Mouse (Mus musculus): ENCODE results near the gene Metap1d.
A peak's percentile ranks its signal among the peaks of the same experiment; 100 is the strongest.

Gene Metap1d

DNA sequence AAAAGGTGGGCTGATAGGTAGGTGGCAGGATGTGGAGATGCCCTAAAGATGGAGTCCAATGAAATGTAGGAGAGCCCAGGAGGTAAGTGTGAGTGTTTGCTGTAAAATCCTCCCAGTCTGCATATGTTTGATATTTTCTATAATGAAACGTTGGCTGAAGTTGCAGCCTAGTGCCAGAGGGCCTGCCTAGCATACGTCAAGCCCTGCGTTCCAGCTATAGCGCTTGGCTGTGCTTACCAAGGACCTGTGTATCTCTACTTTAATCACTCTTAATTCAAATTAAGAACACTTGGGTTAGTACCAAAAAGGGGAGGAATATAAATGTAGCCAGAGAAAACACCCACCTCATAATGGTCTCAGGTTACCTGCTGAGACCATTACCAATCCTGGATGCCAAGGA, 22.7 kb downstream of the Metap1d start:
- DNase-seq, result no peak

DNA sequence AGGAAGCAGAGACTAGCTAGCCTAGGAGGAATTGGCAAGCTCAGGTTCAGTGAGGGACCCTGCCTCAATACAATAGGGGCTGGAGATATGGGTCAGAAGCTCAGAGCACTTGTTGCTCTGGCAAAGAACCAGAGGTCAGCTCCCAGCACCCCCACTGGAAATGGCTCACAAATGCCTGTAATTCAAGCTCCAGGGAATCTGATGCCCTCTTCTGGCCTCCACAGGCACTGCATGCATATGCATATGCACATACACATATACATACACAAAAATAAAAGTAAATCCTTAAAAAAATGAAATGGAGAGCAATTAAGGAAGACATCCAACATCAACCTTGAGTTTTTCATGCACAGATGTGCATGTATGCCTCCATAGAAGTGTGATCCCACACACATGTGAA, 24.7 kb downstream of the Metap1d start:
- no peak for DNase-seq

DNA sequence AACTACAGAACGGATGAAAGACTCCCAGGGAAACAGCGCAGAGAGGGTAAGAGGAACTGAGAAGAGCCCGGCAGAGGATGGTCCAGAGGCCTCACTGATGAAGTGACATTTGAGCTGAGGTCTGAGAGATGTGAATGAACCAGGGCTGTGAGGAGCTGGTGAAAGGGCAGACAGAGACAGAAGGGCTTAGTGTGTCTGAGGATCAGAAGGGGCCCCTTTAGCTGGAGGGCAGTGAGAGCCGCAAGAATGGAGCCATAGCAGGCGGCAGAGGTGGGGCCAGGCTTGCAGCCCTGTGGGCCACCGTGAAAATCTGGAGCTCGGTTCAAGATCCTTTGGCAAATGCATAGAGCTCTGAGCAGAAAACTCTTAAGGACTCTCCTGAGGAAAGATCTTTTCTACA, 26.8 kb downstream of the Metap1d start:
- DNase-seq, result no peak

DNA sequence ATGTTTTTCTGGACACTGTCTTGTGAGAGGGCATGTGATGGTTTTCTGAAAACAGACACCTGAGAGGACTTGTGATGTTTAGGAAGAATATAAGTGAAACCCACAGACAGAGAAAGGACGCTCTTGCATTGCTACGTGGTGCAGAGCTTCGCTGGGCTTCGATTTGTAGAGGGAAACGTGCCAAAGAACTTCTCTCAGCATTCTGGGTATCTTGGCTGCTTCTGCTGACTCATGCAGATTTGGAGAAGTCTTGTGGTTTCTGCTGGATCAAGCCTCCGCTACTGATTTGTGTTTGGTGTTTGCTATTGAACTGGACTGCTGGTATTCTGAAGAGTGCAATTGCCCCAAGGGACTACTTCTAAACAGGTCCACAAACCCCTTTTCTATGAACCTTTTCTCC, 28.7 kb downstream of the Metap1d start:
- DNase-seq, result no peak

DNA sequence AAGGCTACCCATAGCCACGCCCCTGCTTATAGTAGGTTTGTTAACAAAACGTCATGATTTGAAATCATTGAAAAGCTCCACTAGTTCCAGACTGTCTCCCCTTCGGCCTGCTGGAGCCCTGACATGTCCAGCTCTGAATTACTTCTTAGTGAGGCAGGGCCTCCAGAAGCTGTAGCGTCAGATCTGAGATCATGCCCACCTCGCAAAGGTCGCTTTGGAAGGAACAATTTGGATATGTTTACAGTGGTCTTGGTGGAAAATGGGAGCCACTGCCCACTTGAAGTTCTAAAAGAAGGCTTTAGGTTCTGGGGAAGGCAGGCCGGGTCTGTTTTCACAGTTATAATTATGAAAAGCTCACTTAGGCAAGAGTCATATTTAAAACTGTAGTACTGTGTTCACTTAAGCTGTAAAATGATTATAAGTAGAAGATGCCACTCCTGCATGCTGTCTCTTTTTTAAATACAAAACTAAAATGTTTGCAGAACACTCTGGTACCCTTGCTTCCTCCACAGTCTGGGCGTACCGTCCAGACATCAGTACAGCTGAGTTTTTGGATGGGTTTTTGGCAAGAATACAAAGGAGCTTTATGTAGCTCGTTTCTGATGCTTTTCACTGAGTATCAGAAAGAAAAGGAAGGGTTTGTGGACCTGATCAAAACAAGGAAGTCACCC, 30.1 kb downstream of the Metap1d start:
- DNase-seq, result no peak

DNA sequence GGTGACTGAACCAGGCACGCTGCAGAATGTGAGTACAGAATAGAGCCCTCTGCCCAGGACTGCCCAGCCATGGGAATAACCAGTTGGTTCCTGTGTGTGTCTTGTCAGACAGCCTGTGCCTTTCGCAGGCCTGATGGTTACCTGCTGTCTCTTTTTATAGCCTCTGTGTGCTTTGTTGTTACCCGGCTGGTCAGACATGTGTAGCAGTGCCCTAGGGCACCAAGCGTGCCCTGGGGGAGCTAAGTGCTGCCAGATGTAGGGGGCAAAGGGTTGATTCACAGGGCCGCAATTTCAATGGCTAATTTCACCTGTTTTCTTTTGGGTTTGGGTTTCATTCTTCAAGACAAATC, 30.6 kb downstream of the Metap1d start:
- DNase-seq, result no peak

DNA sequence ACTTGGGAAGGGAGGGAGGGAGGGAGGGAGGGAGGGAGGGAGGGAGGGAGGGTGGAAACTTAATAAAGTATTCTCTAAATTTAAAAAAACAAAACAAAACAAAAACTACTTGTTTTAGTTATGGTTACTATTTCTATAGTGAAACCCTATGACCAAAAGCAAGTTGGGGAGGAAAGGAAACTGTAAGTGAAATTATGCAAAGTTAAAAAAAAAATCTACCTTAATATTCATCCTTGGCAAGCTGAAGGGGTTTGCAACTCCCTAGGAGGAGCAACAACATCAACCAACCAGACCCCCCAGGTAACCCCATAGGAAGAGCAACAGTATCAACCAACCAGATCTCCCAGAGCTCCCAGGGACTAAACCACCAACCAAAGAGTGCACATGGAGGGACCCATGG, 38.2 kb downstream of the Metap1d start:
- DNase-seq, result no peak

DNA sequence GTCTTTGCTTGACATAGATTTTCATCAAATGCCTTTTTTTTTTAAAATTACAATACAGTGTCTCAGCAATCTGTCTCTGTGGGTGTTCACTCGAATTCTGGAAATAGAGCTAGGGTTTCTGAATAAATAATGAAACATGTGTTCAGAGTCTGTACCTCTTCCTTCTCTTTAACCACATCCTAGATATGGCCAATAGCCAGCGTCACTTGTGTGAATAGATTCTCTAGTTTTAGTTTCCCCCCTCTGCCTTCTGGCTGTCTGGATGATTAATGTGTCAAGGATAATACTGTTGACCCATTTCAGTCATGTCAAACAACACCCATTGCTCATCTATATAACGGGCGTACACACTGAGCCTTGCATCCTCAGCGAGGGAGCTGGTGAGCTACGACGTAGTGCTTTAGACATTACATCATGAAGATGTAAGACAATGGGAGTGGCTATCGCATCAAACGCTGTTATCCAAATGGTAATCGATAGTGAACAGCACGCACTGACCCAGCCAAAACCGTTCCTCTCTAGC, 40.1 kb downstream of the Metap1d start:
- no peak for DNase-seq

DNA sequence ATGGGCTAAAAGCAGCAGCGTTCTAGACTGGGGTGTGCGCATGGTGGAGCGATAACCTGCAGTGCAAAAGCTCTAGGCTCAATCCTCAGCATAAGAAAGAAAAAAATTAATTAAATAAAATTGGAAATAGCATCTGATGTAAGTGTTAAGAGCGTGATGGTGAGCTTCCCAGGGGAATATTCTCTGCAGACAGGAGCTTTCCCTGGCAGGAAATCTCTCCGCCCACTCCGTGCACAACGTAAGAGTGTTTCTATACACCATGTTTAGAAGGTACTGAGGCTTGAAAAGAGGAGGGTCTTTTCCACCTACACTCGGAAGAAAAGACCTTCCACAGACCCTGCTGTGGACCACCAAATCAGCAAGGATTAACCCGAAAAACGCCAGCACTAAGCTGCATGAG, 41.4 kb downstream of the Metap1d start:
- no peak for DNase-seq

DNA sequence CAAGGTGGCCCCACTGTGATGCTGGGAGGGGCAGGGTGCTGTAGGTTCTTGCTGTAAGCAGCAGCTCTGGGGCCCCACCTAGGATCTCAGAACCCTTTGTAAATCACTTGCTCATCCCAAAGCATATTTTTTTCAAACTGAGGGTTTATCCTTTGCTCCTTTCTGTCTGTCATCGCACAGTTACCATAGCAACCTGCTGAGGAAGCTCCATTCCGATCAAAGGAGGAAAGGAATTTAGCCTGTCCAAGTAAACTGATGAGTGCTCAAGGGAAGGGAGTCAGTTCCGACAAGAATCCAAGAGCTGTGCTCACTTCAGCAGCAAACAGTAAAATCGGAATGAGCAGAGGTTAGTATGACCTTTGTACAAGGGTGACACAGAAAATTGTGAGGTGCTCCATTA, 41.9 kb downstream of the Metap1d start:
- no peak for DNase-seq

DNA sequence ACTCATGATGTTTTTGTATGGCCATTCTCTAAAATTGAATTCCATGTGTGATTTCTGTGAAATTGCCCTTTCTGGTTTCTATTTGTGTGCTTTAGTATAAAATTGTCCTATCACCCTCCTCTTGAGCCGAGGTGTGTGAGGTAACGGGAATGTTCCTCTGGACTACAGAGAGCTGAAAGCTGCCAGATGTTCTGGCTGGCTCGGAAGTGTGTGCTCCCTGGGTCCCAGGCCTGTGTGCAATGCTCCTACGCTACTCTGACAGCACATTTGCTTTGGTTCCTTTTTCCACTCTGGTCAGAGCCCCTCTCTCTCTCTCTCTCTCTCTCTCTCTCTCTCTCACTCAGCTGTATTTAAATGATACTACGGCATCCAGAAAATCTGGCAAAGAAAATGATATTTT, 44.1 kb downstream of the Metap1d start:
- DNase-seq, result no peak

DNA sequence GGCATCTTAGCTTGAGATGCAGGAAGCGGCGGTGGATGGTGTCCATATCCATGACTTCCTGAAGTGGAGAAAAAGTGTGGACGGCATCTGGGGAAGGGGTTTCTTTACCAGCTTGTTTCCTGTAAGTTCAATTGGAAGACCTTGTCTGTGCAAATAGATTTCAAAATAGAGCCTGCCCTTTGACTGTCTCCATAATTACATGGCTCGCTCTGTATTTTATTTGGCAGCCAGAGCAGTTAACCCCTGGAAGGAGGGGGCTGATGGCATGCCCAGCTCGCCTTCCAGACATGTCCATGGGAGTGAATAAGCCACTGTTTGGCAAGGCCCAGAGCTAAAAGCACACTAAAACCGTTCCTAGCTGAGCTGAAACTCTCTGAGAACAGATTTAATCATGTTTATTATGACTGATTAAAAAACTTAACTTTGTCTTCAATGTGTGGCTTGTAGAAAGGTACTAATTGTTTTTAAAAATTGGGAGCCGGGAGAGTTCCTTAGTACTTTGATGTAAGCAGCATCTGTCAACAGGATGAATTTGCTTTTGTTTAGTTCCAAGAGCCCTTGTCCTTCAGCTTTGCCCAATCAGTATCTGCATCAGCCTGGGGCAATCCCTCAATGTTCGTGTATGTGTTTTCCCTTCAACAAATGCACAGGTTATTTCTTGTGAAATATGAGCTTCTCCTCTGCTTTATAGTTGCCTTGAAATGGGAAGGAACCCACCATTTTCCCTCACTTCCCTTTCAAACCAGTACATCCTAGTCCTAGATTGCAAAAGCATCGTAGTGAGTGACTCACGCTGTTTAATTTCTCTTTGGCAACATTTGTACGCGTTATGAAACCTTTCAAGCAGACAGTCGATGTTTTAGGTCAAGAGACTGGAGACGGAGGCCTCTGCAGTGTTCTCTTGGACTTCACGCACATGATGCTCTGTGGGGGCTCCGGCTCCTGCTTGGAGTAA, 46.5 kb downstream of the Metap1d start:
- peak in 1 of 2 experiments; percentile 30 for DNase-seq

DNA sequence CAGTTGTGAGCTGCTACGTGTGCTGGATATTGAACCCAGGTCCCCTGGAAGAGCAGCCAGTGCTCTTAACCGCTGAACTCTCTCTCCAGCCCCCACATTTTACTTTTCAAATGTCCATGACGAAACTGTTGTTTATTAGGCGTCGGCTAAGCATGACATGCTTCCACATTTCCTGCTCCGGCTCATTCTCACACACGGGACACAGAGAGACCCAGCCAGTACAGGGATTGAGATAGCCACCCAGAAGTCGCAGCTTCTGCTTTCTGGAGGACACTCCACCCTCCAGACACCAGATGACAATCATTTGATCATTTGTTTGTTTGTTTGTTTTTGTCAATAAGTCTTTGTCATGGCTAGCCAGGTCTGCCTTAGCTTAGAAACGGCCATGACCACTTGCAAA, 51.8 kb downstream of the Metap1d start:
- no peak for DNase-seq

DNA sequence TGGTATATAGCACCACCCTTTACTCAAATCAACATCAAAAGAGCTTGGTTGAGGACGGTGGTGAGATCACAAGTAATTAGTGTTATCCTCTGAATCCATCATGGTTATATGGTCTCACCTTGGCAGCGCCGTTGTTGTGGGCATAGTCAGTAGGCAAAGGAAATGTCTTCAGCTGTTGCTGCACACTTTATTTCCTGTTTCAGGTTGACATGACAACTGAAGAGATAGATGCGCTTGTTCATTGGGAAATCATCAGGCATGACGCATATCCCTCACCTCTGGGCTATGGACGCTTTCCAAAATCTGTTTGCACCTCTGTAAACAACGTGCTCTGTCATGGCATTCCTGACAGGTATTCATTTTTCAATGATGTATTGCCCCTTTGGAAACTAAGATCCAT, 58.1 kb downstream of the Metap1d start:
- no peak for DNase-seq

DNA sequence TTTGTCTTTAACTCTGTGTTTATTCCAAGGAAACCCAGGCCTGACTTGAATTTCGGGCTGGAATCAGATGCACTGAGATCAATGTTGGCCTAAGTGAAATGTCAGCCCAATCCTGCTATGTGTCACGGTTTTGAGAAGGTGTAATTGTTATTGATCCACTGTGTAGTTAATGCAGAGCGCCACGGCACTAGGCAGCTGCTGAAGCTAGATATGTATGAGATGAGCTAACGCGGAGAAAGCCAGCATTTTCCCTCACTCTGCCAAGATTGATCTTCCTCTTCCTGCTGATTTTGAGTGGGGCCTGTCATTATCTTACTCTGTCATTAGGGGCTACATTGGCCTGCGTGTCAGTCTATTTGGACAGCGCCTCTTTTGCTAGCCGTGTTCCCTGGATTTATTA, 59.2 kb downstream of the Metap1d start:
- DNase-seq, result no peak

DNA sequence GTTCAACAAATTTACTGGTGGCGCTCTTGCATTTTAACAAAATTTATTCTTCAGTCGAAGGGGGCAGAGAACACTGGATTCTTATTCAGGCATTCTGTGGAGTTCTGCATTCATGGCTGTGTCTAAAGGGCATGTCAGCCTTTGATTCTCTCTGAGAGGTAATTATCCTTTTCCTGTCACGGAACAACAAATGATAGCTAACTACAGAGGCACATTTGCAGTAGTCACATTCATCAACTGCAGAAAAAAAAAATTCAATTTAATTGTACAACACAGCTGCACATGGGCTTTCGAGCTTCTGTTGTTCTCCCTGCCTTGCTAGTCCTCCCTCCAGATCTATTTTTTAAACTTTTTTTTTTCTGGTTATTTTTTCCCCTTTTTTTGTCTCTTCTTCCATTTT, 63.9 kb downstream of the Metap1d start:
- no peak for DNase-seq

DNA sequence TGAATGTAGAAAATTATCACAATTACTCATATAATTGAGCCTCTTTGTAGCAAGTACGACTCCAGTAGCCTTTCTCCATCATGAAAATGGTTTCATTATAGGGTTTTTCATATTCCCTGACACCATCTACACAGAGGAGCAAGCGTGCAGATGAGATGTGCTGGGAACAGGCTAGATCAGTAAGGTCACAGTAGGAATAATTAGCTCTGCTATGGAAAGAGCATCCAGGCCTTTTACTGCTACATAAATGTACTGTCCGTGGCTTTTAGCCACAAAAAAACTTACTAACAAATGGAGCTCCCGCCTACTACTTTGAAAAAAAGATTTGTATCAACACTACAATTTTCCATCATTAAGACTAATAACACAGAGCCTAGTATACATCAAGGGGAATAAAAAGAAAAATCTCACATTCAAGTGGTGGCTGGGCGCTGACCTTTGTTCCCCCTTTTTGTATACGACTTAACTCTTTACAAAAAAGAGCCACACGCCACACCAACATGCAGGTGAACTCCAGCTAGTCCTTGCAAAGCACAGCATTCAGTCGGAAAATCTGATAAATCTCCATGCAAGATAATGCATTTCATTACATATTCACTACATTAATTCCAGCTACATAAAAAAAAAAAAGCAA, 64.5 kb downstream of the Metap1d start:
- no peak for DNase-seq

DNA sequence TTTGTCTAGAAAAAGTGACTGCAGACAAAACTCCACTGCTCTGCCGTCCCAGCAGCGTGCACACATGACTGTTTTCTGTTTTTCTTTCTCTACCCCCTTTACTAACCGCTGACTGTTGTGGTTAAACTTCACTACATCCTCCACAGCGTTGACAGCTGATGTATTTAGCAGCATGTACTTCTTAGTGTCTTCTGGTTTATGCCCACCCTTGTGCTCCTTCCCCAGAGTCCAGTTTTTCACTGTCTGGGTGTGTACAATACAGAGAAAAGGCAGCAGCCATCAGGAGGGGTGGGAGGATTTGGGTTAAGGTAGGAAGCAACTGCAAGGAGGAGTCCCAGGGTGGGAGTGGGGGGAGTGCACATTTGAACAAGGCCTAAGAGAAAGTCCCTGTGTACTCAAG, 69.8 kb downstream of the Metap1d start:
- no peak for DNase-seq

DNA sequence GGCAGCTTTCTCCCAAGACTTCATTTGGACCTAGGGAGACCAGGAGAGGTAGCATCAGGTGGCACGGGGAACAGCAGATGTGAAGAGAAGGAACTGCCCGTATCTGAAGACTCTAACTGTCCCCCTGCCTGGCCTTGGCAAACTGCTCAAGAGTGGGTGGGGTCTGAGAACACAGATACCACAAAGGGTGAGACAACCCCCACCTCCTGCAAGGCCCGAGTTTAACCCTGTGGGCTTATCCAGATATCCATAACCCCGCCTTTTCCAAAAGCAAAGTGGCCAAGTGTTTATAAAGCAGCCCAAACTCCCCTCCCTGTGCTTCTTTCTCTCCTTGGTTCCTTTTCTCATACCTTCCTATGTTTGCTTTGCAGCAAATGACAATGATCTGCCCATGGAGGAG, 70.4 kb downstream of the Metap1d start:
- DNase-seq, result no peak

DNA sequence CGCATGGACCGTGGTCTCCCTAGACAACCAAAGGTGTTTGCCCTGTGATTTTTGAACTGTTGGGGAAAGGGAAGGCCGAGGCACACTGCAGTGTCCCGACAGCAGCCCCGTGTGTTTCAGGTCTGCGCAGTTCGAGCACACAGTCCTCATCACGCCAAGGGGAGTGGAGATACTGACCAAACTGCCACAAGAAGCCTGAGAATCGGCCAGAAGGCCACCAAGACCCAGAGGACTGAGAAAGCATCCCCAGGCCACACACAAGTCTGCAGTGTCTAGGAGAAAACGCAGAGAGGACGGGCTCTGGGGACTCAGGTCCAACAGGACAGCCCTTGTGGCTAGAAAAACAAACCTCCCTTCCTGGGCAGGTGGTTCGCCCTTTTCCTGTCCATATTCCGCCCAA, 71.7 kb downstream of the Metap1d start:
- no peak for DNase-seq

DNA sequence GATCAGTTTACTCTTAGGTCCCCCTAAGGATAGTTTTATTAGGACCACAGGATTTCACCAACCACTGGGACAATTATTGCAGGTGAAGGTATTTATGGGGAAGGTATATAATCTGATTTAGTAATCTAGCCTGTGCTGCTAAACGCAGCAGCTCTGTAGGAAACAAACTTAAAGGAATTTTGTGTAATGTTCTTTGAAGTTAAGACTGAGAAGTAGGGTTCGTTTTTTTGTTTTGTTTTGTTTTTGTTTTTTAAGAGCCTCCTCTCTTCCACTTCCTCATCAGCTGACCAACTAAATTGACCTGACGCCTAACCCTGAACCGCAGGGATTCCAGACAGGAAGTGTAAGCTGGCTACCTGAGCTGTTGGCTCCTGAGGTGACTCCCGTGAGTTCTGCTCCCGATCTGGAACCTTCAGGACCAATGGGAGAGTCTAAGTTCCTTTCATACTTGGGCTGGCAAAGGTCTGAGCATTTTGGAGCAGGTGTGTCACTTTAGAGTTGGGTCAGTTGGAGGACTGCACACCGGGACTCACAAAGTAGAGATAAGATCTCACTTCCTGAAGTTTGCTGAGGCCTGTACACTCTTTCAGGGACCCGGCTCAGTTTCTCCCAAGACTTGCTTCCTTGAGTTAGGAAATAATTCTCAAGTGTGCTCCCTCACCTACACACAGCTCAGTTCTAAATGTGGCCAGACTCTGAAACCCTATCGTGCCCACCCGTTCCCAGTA, 73.7 kb downstream of the Metap1d start:
- no peak for DNase-seq

DNA sequence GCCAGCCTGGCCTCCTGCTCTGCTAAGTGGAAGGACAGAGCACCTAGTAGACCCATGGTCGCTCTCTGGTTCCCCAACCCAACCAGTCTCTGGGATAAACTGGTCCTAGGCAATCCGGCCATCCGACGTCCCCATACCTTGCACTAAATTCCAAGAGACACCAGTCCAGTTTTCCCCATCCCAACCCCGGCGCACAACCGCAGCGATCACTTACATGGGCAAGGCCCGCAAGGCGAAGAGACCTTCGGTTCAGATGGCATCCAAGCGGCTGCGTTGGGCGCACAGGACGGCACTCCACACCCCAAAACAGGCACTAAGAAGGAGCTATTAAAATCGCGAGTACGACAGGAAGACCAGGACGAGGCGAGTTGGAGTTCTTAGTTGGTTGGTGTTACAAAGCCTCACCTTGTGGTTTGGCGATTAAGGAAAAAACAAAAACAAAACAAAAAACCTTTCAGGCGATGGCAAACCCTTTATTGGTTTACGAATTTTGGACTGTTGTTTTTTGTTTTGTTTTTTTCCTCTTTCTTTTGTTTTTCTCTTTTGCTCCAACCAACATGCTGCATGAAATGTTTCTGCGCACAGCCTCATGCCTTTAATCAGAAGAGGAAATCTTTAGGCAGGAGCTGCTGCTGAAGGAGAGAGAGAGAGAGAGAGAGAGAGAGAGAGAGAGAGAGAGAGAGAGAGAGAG, 74.4 kb downstream of the Metap1d start:
- DNase-seq, result no peak

Measured in lung, adult 18-20 months (tissue).